Mouse (Mus musculus) embryo, embryonic 11 days (tissue): ENCODE data around the gene A3galt2.

Source experiments
- DNase-seq: peaks from one replicate; pipeline ENCODE4 v3.0.0-alpha.2; 2015

Gene A3galt2

DNA sequence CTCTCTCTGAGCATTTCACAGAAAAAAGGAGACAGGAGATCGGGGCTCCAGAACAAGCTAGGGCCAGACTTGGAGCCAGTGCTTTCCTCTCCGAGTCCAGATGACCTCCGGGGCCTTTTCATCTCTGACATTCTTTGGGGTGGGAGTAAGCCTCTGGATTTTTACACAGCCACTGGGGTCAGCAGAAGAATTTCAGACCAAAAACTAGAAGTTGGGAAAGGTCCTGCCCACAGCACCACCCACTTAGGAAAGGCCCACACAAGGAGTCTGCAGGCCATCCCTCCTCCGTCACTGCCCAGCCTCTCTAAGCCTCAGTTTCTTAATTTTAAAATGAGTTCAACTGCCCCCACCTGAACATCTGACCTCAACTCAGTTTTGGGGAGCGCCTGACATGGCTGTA is 48.4 kb downstream of the A3galt2 start:
- no peak for DNase-seq

DNA sequence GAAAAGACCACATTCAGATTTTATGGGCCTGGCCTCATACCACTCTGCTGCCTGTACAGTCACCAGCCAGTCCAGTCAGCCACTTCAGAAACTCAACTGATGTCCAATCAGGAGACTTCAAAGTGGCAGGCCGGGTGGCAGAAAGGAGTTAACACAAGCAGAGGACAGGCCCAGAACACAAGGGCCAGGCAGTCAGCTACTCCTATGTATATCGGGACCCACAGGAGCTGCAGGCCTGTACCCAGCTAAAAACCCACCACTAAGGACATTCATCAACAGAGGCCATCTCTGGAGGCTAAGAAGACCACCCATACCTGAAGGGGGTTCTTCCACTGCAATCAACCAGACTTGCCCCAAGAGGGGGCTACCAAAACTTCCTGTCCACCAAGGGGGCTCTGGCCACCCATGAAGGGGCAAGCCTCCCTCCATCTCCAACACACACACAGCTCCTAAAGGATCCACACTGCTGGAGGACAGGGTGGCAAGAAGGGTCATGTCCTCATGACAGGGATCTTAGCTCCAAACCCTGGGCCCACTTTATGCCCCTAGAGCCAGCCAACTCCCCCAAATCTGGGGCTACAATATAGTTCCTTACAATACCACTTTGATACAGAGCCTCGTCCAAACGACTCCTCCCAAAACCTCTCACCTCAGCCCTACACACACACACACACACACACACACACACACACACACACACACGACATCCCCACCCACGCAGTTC is 49.4 kb downstream of the A3galt2 start:
- peak; percentile 39 for DNase-seq

- DNase-seq = peak; percentile 55
Observed at GRCm38 (mm10) chr4:128805150-128806042, 50.2 kb downstream of the A3galt2 start.

GRCm38 (mm10) chr4:128806043-128806826 is 51.1 kb downstream of the A3galt2 start, which contains the start of gene Zfp362:
TSS of gene Zfp362 (minus strand) at chr4:128806045.
- peak; percentile 83 for DNase-seq

DNA sequence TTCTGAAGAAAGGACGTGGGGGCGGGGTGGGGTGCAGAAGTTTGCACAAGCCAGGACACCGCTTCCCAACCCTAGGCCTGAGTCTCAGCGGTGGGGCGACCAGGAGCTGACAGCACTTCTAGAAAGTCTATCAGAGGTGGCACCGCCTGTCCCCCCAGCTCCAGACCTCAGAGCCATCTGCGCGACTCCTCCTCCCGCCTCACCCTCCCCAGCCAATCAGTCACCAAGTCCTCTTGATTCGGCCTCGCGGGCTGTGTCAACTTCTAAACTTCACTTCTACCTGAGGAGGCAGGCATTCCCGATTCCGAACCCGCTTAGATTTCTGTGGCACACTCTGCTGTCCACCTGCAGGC is 51.6 kb downstream of the A3galt2 start:
- peak; percentile 86 for DNase-seq

GRCm38 (mm10) chr4:128811382-128812056 is 56.4 kb downstream of the A3galt2 start:
- DNase-seq = peak; percentile 91

DNA sequence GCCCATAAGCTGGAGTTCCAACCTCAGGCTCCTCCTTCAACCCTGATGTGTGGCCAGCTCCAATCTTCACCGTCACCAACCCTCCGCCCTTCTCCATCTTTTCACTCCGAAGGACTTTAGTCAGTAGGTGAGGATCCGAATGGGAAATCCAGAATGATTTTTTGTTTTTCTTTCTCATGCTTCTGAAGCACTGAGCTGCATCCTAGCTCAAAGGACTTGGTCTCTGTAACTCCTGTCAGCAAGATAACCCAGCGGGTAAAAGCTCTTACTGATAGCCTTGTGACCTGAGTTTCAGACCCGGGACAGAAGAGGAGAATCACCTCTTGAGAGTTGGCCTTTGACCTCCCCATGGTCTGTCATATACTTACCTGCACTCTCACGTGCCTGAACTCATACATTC is 61.8 kb downstream of the A3galt2 start:
- DNase-seq = no peak
